Mouse (Mus musculus) lung, embryonic 14.5 days (tissue): ENCODE measurements at regions not wholly inside any gene's neighbourhood (a gene's known extent, or its start where the extent isn't known, plus 50 kb on each side); places are given as distances from the start of the nearest gene placed in this dataset.

Experiments used
- ATAC-seq: fragments of 200-750 bp; cut with Nextera tagmentation; 2 replicates; pipeline ENCODE4 v1.8.0; 2017; ENCODE audit warnings: mild to moderate bottlenecking, moderate TSS enrichment, moderate library complexity; ENCODE audit not compliant: insufficient read depth
- DNase-seq: peaks from one replicate; pipeline ENCODE4 v3.0.0-alpha.2; 2015
- H3K27ac ChIP-seq: fragments of 300-500 bp; sonication (generic); 2 replicates; pipeline ENCODE4 v1.5.1; 2014; ENCODE audit warnings: low read depth, mild to moderate bottlenecking, moderate library complexity
- H3K27me3 ChIP-seq: fragments of 300-500 bp; sonication (generic); 2 replicates; pipeline ENCODE4 v1.6.1; 2014; ENCODE audit warnings: low read length, control low read depth; ENCODE audit not compliant: insufficient read depth
- H3K36me3 ChIP-seq: fragments of 300-500 bp; sonication (generic); 2 replicates; pipeline ENCODE4 v1.6.1; 2014; ENCODE audit warnings: control low read depth; ENCODE audit not compliant: insufficient read depth
- H3K4me1 ChIP-seq: fragments of 300-500 bp; sonication (generic); 2 replicates; pipeline ENCODE4 v1.6.1; 2014; ENCODE audit warnings: antibody characterized with exemption, control low read depth; ENCODE audit not compliant: insufficient read depth
- H3K4me2 ChIP-seq: fragments of 300-500 bp; sonication (generic); 2 replicates; pipeline ENCODE4 v1.6.1; 2014; ENCODE audit warnings: mild to moderate bottlenecking
- H3K4me3 ChIP-seq: fragments of 300-500 bp; sonication (generic); 2 replicates; pipeline ENCODE4 v1.5.1; 2014; ENCODE audit warnings: low read depth, low read length
- H3K9ac ChIP-seq: fragments of 300-500 bp; sonication (generic); 2 replicates; pipeline ENCODE4 v1.6.1; 2014
- H3K9me3 ChIP-seq: fragments of 300-500 bp; sonication (generic); 2 replicates; pipeline ENCODE4 v1.6.1; 2016; ENCODE audit warnings: low read depth, low read length, control low read depth
- CTCF ChIP-seq: IDR thresholded peaks from 2 replicates; pipeline ENCODE4 v1.5.1; 2016; ENCODE audit warnings: antibody characterized with exemption, low read depth
- WGBS: fragments of 180-500 bp; shearing (Covaris S2); extraction: QIAGEN DNeasy Blood & Tissue Kit; methylation state at CpG from one replicate; pipeline ENCODE4 v1.1.7; 2014; 5-methylcytosine and 5-hydroxymethylcytosine counted together

DNA sequence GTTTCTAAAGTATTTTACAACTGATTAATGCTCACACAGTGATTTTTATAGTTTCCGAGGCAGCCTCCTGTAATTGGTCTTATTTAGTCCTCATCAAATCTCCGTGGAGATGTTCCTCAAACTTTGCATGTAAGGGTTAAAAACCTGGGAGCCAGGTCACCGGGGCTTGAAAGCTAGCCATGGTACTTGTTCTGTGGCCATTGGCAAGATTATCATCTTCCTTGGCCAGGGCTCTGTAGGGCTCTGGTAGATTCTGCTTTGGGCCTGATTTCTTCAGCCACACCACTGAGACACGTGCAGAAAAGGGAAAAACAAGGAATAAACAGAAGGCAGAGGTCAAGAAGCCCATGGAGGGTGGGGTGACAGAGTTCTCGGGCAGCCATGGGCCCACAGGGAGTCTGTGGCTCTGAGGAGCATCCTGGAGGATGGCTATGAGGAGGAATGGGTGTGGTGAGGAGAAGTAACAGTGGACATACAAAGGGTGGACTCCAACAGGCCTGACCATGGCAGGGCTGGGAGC is 50.7 kb upstream of the Eps8l3 start:
- Histone ChIP-seq H3K9ac (no peak overlapping the region), H3K4me2 (no peak overlapping the region), H3K4me3 (no peak overlapping the region), H3K27ac (no peak overlapping the region), H3K27me3 (no peaks in the 10 kb centered on the region), H3K4me1 (no peaks in the 10 kb centered on the region; the same call in 1 of the 2 replicates), H3K9me3 (no peaks in the 10 kb centered on the region), H3K36me3 (no peaks in the 10 kb centered on the region)
- no peak for TF ChIP-seq CTCF
- no peak for ATAC-seq
- 64% methylated on average over 5 of the region's 5 CpGs for WGBS
- no peak for DNase-seq

GRCm38 (mm10) chr3:107825468-107825867 is 51.6 kb upstream of the Eps8l3 start:
- Histone ChIP-seq H3K27me3 (no peaks in the 10 kb centered on the region), H3K36me3 (no peaks in the 10 kb centered on the region), H3K4me3 (no peak overlapping the region), H3K9me3 (no peaks in the 10 kb centered on the region), H3K9ac (no peak overlapping the region), H3K27ac (no peak overlapping the region), H3K4me1 (no peaks in the 10 kb centered on the region; the same call in 1 of the 2 replicates), H3K4me2 (no peak overlapping the region)
- no peak for TF ChIP-seq CTCF
- WGBS = 76% methylated on average over 10 of the region's 10 CpGs
- ATAC-seq (no peak), DNase-seq (no peak)

DNA sequence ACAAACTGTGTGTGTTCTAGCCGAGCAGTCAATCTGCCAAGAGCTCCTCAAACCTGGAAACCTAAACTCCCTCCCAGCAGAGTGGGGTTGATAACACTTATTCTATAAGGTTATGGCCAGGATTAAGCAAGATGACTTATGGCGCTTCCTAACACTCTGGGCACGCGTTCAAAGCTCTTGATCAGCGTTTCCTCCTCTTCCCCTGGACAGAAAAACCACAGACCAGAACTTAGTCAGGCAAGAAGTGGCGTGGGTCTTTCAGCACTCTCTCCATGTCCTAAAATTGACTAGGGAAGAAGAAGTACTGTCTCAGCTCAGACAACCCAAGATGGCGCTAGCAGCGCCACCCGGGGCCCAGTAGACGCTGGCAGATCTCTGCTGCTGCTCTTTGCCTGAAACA is 52.7 kb upstream of the Eps8l3 start:
- Histone ChIP-seq H3K4me1 (peaks cover under 1% of the 10 kb centered on the region), H3K9me3 (no peaks in the 10 kb centered on the region), H3K4me3 (no peak overlapping the region), H3K36me3 (no peaks in the 10 kb centered on the region), H3K9ac (no peak overlapping the region), H3K4me2 (no peak overlapping the region), H3K27ac (no peak overlapping the region), H3K27me3 (no peaks in the 10 kb centered on the region)
- WGBS = 71% methylated on average over 10 of the region's 10 CpGs
- DNase-seq = peak; percentile 64
- TF ChIP-seq CTCF = no peak
- peak; percentile 27; the same call in 1 of the 2 replicates for ATAC-seq

DNA sequence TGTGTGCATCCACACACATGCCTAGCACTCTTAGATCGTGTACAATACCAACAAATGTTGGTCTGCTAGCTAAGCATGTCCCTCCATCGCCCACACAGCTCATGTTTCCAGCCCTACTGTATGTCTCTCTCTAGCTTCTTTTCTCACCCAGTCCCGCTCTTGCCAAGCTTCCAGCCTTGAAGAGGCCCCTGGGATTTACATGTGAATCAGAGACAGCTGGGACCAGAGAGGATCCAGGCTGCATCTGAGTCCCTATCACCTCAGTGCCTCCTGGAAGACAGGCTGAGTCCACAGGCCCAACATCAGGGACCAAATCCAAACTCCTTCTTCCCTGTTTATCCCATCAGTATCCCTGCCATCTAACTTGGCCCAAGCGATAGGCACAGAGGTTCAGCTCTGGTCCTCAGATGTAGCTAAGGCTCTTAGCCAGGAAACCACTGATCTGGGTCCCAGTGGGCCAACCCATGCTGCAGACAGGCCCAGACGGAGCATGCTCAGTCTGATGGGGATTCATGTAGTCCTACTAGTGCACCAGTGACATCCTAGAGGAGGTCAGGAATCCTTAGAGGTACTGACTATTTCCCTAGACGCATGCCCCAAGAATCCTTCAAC is 53.3 kb upstream of the Eps8l3 start:
- no peak overlapping the region for H3K9ac ChIP-seq
- no peak for ATAC-seq
- no peaks in the 10 kb centered on the region for H3K9me3 ChIP-seq
- H3K4me1 ChIP-seq = peaks cover 2% of the 10 kb centered on the region
- H3K4me3 ChIP-seq = no peak overlapping the region
- TF ChIP-seq CTCF = no peak
- no peak overlapping the region for H3K27ac ChIP-seq
- no peak overlapping the region for H3K4me2 ChIP-seq
- H3K36me3 ChIP-seq = no peaks in the 10 kb centered on the region
- WGBS = 84% methylated on average over 6 of the region's 6 CpGs
- DNase-seq = no peak
- H3K27me3 ChIP-seq = no peaks in the 10 kb centered on the region

DNA sequence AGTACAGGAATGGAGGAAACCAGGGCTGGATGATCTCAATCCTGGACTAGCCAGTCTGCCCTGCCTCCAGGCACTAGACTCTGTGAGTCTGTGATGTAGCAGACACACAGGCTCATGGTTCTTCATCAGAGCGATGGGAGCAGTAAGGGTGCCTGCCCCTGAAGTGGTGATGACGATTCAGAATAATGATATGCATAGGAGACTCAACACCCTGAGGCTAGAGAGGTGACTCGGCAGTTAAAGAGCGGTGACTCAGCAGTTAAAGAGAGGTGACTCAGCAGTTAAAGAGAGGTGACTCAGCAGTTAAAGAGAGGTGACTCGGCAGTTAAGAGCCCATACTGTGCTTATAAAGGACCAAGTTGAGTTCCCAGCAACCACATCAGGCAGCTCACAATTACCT is 53.9 kb upstream of the Eps8l3 start:
- no peak overlapping the region for H3K4me2 ChIP-seq
- H3K36me3 ChIP-seq = no peaks in the 10 kb centered on the region
- peaks cover 2% of the 10 kb centered on the region for H3K4me1 ChIP-seq
- no peaks in the 10 kb centered on the region for H3K27me3 ChIP-seq
- H3K9ac ChIP-seq = no peak overlapping the region
- 89% methylated on average over 5 of the region's 5 CpGs for WGBS
- no peaks in the 10 kb centered on the region for H3K9me3 ChIP-seq
- DNase-seq (no peak), ATAC-seq (no peak)
- H3K27ac ChIP-seq = no peak overlapping the region
- no peak overlapping the region for H3K4me3 ChIP-seq
- no peak for TF ChIP-seq CTCF

- DNase-seq = no peak
- 84% methylated on average over 4 of the region's 4 CpGs for WGBS
- no peak for TF ChIP-seq CTCF
These were observed 54.5 kb upstream of the Eps8l3 start for GRCm38 (mm10) chr3:107822499-107822898.

DNA sequence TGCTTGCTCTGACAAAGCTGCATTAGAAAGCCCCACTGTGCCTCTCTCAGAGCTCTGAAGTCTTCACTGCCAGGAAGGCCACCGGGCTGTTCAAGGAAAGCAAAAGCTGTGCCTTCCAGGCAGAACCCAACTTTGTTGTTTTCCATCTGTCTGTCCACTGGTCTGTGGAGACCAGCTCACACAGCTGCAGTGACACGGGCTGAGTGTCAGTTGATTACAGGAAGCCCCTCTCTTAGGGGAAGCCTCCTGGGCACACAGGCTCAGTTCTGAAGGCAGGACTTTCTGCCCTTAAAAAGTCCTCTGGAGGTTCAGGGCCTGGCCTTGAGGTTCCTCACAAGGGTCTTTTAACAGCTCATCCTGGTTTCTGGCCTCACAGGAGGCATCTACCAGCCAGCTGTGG is 55.1 kb upstream of the Eps8l3 start:
- H3K4me3 ChIP-seq = no peak overlapping the region
- no peaks in the 10 kb centered on the region for H3K36me3 ChIP-seq
- no peaks in the 10 kb centered on the region for H3K27me3 ChIP-seq
- peaks cover 2% of the 10 kb centered on the region for H3K4me1 ChIP-seq
- no peaks in the 10 kb centered on the region for H3K9me3 ChIP-seq
- DNase-seq (no peak), ATAC-seq (no peak)
- H3K27ac ChIP-seq = no peak overlapping the region
- H3K9ac ChIP-seq = no peak overlapping the region
- 38% methylated on average over 2 of the region's 2 CpGs for WGBS
- H3K4me2 ChIP-seq = no peak overlapping the region
- no peak for TF ChIP-seq CTCF

More at GRCm38 (mm10) chr3:107822499-107822898, 54.5 kb upstream of the Eps8l3 start:
- H3K27ac ChIP-seq = no peak overlapping the region
- no peak overlapping the region for H3K4me3 ChIP-seq
- H3K36me3 ChIP-seq = no peaks in the 10 kb centered on the region
- no peak overlapping the region for H3K9ac ChIP-seq
- no peaks in the 10 kb centered on the region for H3K27me3 ChIP-seq
- no peaks in the 10 kb centered on the region for H3K9me3 ChIP-seq
- H3K4me2 ChIP-seq = no peak overlapping the region
- peaks cover 2% of the 10 kb centered on the region for H3K4me1 ChIP-seq
- ATAC-seq = no peak

GRCm38 (mm10) chr3:107819622-107820021 is 57.4 kb upstream of the Eps8l3 start:
- H3K36me3 ChIP-seq = no peaks in the 10 kb centered on the region
- H3K4me2 ChIP-seq = no peak overlapping the region
- H3K9ac ChIP-seq = no peak overlapping the region
- H3K27me3 ChIP-seq = no peaks in the 10 kb centered on the region
- H3K4me1 ChIP-seq = peaks cover 2% of the 10 kb centered on the region
- no peak overlapping the region for H3K4me3 ChIP-seq
- ATAC-seq = no peak
- 50% methylated on average over 3 of the region's 3 CpGs for WGBS
- no peak for DNase-seq
- no peak overlapping the region for H3K27ac ChIP-seq
- no peaks in the 10 kb centered on the region for H3K9me3 ChIP-seq
- TF ChIP-seq CTCF = no peak
